In genomic region chr4:63717922-63718643, GRCm38 (mm10) we compare ENCODE assay signal across 8 mouse cellular contexts. TPM values are rescaled to one million over a fixed set of nuclear protein-coding genes. Genes with fewer than 3 reads are reported as not detected.
A peak's percentile ranks its signal among the peaks of the same experiment; 100 is the strongest.
DNase-seq lines count a peak whose midpoint lies in the region; ATAC-seq lines count a peak whose summit lies in the region.

No protein-coding gene starts in this region.

- H3K9me3 ChIP-seq in heart, embryonic 13.5 days: no peaks in the 10 kb centered on the region
- H3K9me3 ChIP-seq in liver, embryonic 16.5 days (replicated peaks; ENCODE audit: control insufficient read depth, low read length): no peaks in the 10 kb centered on the region
- no peaks in the 10 kb centered on the region for H3K9me3 ChIP-seq in forebrain, embryonic 15.5 days

- peak; percentile 52 to 66 for DNase-seq in urinary bladder, adult 18-20 months (ENCODE audit: low spot score in 2 of 2)
- no peak for DNase-seq in urinary bladder, postnatal 10 days (ENCODE audit: low spot score)
- peak; percentile 40 for DNase-seq in urinary bladder, postnatal 25 days (ENCODE audit: low spot score)
- DNase-seq in T-cell, adult 2 months (ENCODE audit: low spot score): no peak

- no peak overlapping the region for H3K9ac ChIP-seq in heart, embryonic 13.5 days
- H3K9ac ChIP-seq in liver, embryonic 16.5 days (ENCODE audit: low read depth, low read length): no peak overlapping the region
- H3K9ac ChIP-seq in forebrain, embryonic 15.5 days (replicated peaks): no peak overlapping the region

- peaks cover 14% of the 10 kb centered on the region for H3K4me1 ChIP-seq in heart, embryonic 13.5 days
- no peaks in the 10 kb centered on the region for H3K4me1 ChIP-seq in liver, embryonic 16.5 days (ENCODE audit: control insufficient read depth, low read depth, low read length)
- no peaks in the 10 kb centered on the region for H3K4me1 ChIP-seq in forebrain, embryonic 15.5 days

- H3K36me3 ChIP-seq in heart, embryonic 13.5 days: no peaks in the 10 kb centered on the region
- no peaks in the 10 kb centered on the region for H3K36me3 ChIP-seq in liver, embryonic 16.5 days (ENCODE audit: control insufficient read depth, insufficient read depth)
- no peaks in the 10 kb centered on the region for H3K36me3 ChIP-seq in forebrain, embryonic 15.5 days

- 41% methylated on average over 8 of the region's 8 CpGs for WGBS in heart, embryonic 13.5 days
- 50% methylated on average over 8 of the region's 8 CpGs for WGBS in liver, embryonic 16.5 days (ENCODE audit: insufficient replicate concordance)
- WGBS in forebrain, embryonic 15.5 days: 53% methylated on average over 8 of the region's 8 CpGs

- ATAC-seq in heart, embryonic 13.5 days (ENCODE audit: extremely low read depth, insufficient number of reproducible peaks, low FRiP score, low TSS enrichment): no peak
- ATAC-seq in liver, embryonic 16.5 days (ENCODE audit: low read depth): peak; percentile 62
- ATAC-seq in forebrain, embryonic 15.5 days (replicated peaks): no peak
- no peak for ATAC-seq in inflammation-experienced regulatory T-cells, adult 6 months

- no peak overlapping the region for H3K4me3 ChIP-seq in heart, embryonic 13.5 days
- H3K4me3 ChIP-seq in liver, embryonic 16.5 days (ENCODE audit: low read depth, low read length): no peak overlapping the region
- H3K4me3 ChIP-seq in forebrain, embryonic 15.5 days: no peak overlapping the region

- 0 out of 2 replicates have a peak overlapping the region, but pooled peaks have one; percentile 8 for H3K27ac ChIP-seq in heart, embryonic 13.5 days (replicated peaks)
- H3K27ac ChIP-seq in liver, embryonic 16.5 days (ENCODE audit: low read length): no peak overlapping the region
- no peak overlapping the region for H3K27ac ChIP-seq in forebrain, embryonic 15.5 days (replicated peaks)

- peaks cover 25% of the 10 kb centered on the region for H3K27me3 ChIP-seq in heart, embryonic 13.5 days (replicated peaks)
- H3K27me3 ChIP-seq in liver, embryonic 16.5 days (ENCODE audit: control insufficient read depth, insufficient read depth, low read depth, low read length): no peaks in the 10 kb centered on the region; the same call in 1 of the 2 replicates
- H3K27me3 ChIP-seq in forebrain, embryonic 15.5 days: no peaks in the 10 kb centered on the region

- H3K4me2 ChIP-seq in heart, embryonic 13.5 days: no peak overlapping the region
- no peak overlapping the region for H3K4me2 ChIP-seq in liver, embryonic 16.5 days (ENCODE audit: low read depth, low read length)
- H3K4me2 ChIP-seq in forebrain, embryonic 15.5 days (replicated peaks): no peak overlapping the region

RNA-seq across cellular contexts. Expression of gene Tnfsf15, which starts 26.8 kb away (rescaled TPM):
- 0.05 TPM in 1 of 2 replicates, not detected in the other for polyA plus RNA-seq in heart, embryonic 13.5 days (2015; fragmentation: Nextera tagmentation; extraction: Ambion mirVana)
- polyA plus RNA-seq in liver, embryonic 16.5 days (2015; fragmentation: Nextera tagmentation; extraction: Ambion mirVana): 0.11 and 0.20 TPM in 2 replicates
- polyA plus RNA-seq in forebrain, embryonic 15.5 days (2015; fragmentation: Nextera tagmentation; extraction: Ambion mirVana): not detected in 2 replicates
- polyA plus RNA-seq in inflammation-experienced regulatory T-cells, adult 6 months (2017; shearing (Covaris generic)): 1 to 10 TPM in 1 of 3 experiments, under 1 TPM in 2; 0.63 to 1.0 (median 0.82) TPM

RNA-seq across cellular contexts. Expression of gene Gm11214, which starts 54.9 kb away (rescaled TPM):
- polyA plus RNA-seq in heart, embryonic 13.5 days (2015; fragmentation: Nextera tagmentation; extraction: Ambion mirVana): not detected in 2 replicates
- not detected in 2 replicates for polyA plus RNA-seq in liver, embryonic 16.5 days (2015; fragmentation: Nextera tagmentation; extraction: Ambion mirVana)
- not detected in 2 replicates for polyA plus RNA-seq in forebrain, embryonic 15.5 days (2015; fragmentation: Nextera tagmentation; extraction: Ambion mirVana)
- polyA plus RNA-seq in inflammation-experienced regulatory T-cells, adult 6 months (2017; shearing (Covaris generic)): not detected

Comparison
In these comparisons a context has a peak if more than half of its experiments do, and no peak if none do; other contexts are left out.
1. DNase-seq: peak in urinary bladder, adult 18-20 months (2 of 2) and urinary bladder, postnatal 25 days (single experiment); none in urinary bladder, postnatal 10 days (single experiment) and T-cell, adult 2 months (single experiment).